Mouse (Mus musculus): ENCODE data around the gene Polr2f. TPM values are rescaled to one million over a fixed set of nuclear protein-coding genes. Genes with fewer than 3 reads are reported as not detected.

The Polr2f gene
- total and polyA plus RNA-seq, 3 experiments, result 423 to 510 TPM; not detected in 1

DNA sequence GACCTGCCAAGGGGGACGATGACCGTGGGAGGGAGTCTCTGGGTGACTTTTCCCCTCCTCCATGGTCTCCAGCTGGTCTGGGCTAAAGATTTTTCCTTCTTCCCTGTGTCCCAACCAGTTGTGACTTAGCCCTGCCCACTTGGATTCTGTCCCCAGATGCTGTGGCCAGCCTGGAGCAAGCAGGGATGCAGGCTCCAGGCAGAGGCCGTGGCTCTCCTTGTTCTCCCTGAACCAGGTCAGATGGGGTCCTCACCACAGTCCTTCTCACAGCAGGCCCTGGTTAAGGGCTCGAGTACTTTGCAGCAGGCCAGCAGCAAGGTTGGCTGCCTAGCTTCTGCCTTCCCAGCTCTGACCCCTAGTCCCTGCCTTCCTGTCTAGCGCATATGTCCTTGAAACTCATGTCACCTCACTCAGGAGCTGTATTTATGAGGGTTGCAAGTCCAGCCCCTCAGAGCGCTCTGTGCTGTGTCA is 7.6 kb upstream of the Polr2f start:
- Histone ChIP-seq H3K36me3 (ENCODE audit: control insufficient read depth in 1 of 2, insufficient read depth in 2 of 2, low read length in 2 of 2) (no peaks in the 10 kb centered on the region), H3K79me2 (ENCODE audit: control insufficient read depth, insufficient read depth, low read length, poor library complexity) (no peaks in the 10 kb centered on the region)

DNA sequence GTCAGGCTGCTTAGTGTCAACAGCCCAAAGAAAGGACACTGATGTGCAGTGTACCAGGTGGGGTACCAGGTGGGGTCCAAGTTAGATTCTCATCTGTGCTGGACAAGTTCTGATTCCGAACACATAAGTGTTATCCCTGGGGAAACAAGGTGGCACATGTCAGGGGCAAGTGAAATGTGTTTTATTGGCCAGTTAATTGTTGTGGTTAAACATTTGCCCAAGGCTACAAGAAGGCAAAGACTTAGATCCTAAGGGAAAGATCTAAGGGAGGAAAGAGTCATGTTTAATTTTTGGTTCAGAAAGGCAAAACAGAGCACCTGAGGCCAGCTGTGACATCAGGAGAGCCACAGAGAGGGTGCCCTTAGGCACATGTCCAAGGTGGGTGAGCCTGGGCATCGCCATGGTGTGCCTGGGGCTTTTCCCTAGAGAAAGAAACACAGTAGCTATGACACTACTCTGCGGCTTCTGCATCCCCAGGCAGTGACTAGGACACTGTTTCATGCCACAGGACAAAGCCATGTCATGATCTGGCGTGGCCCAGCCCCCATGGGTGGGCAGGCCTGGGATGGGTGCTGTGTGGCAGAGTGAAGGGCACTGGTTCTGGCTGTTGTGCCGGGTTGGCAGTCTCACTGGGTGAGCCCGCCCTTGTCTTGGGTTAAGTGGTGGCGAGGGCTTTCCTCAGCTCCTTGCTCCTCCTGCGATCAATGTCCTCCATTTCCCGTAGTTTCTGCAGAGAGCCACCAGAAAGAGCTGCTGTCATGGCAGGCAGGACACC is 6.1 kb upstream of the Polr2f start:
- no peak for DNase-seq (ENCODE audit: low read depth, low spot score)
- Histone ChIP-seq H3K36me3 (ENCODE audit: control insufficient read depth in 1 of 2, insufficient read depth in 2 of 2, low read length in 2 of 2) (no peaks in the 10 kb centered on the region), H3K27me3 (ENCODE audit: control insufficient read depth in 1 of 2, insufficient read depth in 2 of 2, low read length in 2 of 2) (no peaks in the 10 kb centered on the region), H3K27ac (ENCODE audit: control insufficient read depth, low read depth, low read length) (no peak overlapping the region), H3K9me3 (replicated peaks; ENCODE audit: insufficient read depth, low read length) (no peaks in the 10 kb centered on the region), H3K79me2 (ENCODE audit: control insufficient read depth, insufficient read depth, low read length, poor library complexity) (no peaks in the 10 kb centered on the region), H3K4me3 (ENCODE audit: control insufficient read depth in 1 of 2, insufficient read depth in 1 of 2, low read depth in 2 of 2, low read length in 2 of 2) (no peak overlapping the region), H3K9ac (ENCODE audit: control insufficient read depth, low read depth, low read length, poor library complexity, severe bottlenecking) (no peak overlapping the region), H3K4me1 (ENCODE audit: control insufficient read depth in 1 of 2, insufficient read depth in 2 of 2, low read length in 2 of 2) (no peaks in the 10 kb centered on the region)
- no peak for TF ChIP-seq TAL1 (IDR thresholded peaks at IDR 0.05; ENCODE audit: low read length)
- TF ChIP-seq SMC3 (IDR thresholded peaks at IDR 0.05; ENCODE audit: low read depth, low read length), result no peak
- no peak for TF ChIP-seq MEF2A (IDR thresholded peaks at IDR 0.05; ENCODE audit: extremely low read depth, insufficient replicate concordance, low read depth, low read length, poor library complexity, severe bottlenecking)
- no peak for TF ChIP-seq CTCF (IDR thresholded peaks at IDR 0.05 in 2 of 3, conservative IDR thresholded peaks at IDR 0.05 in 1 of 3; ENCODE audit: control insufficient read depth in 1 of 3, insufficient read depth in 1 of 3, low read depth in 2 of 3, low read length in 3 of 3, poor library complexity in 1 of 3, severe bottlenecking in 1 of 3)
- no peak for TF ChIP-seq ZNF384 (IDR thresholded peaks at IDR 0.05; ENCODE audit: low read depth, low read length)
- TF ChIP-seq KAT2A (conservative IDR thresholded peaks at IDR 0.05; ENCODE audit: low read depth, low read length), result no peak
- no peak for TF ChIP-seq GATA1 (IDR thresholded peaks at IDR 0.05; ENCODE audit: low read depth, low read length)
- no peak for TF ChIP-seq POLR2AphosphoS2 (IDR thresholded peaks at IDR 0.05; ENCODE audit: low read length)
- no peak for TF ChIP-seq CHD2 (IDR thresholded peaks at IDR 0.05; ENCODE audit: low read length)
- no peak for TF ChIP-seq USF1 (IDR thresholded peaks at IDR 0.05; ENCODE audit: low read depth, low read length)
- no peak for TF ChIP-seq SIN3A (IDR thresholded peaks at IDR 0.05; ENCODE audit: low read length)
- no peak for TF ChIP-seq E2F4 (IDR thresholded peaks at IDR 0.05; ENCODE audit: borderline replicate concordance, low read depth, low read length)
- TF ChIP-seq HCFC1 (IDR thresholded peaks at IDR 0.05; ENCODE audit: low read depth, low read length), result no peak
- no peak for TF ChIP-seq NELFE (IDR thresholded peaks at IDR 0.05; ENCODE audit: low read depth, low read length)
- no peak for TF ChIP-seq ETS1 (IDR thresholded peaks at IDR 0.05; ENCODE audit: low read depth, low read length)
- no peak for TF ChIP-seq RAD21 (IDR thresholded peaks at IDR 0.05; ENCODE audit: low read depth, low read length)
- no peak for TF ChIP-seq MXI1 (IDR thresholded peaks at IDR 0.05; ENCODE audit: low read depth, low read length)
- TF ChIP-seq RCOR1 (IDR thresholded peaks at IDR 0.05; ENCODE audit: low read depth, low read length), result no peak
- TF ChIP-seq NRF1 (IDR thresholded peaks at IDR 0.05; ENCODE audit: insufficient read depth, low read depth, low read length, poor library complexity, severe bottlenecking), result no peak
- TF ChIP-seq USF2 (IDR thresholded peaks at IDR 0.05; ENCODE audit: borderline replicate concordance in 1 of 2, insufficient read depth in 1 of 2, low read depth in 1 of 2, low read length in 2 of 2), result no peak

More for the DNA sequence above, 7.6 kb upstream of the Polr2f start:
- H3K9me3 ChIP-seq (replicated peaks; ENCODE audit: insufficient read depth, low read length), result no peaks in the 10 kb centered on the region
- no peak for DNase-seq (ENCODE audit: low read depth, low spot score)
- no peak overlapping the region for H3K4me3 ChIP-seq (ENCODE audit: control insufficient read depth in 1 of 2, insufficient read depth in 1 of 2, low read depth in 2 of 2, low read length in 2 of 2)
- no peaks in the 10 kb centered on the region for H3K4me1 ChIP-seq (ENCODE audit: control insufficient read depth in 1 of 2, insufficient read depth in 2 of 2, low read length in 2 of 2)
- no peak overlapping the region for H3K9ac ChIP-seq (ENCODE audit: control insufficient read depth, low read depth, low read length, poor library complexity, severe bottlenecking)
- TF ChIP-seq MYB (IDR thresholded peaks at IDR 0.05; ENCODE audit: low read depth, low read length), result no peak
- no peak for TF ChIP-seq NRF1 (IDR thresholded peaks at IDR 0.05; ENCODE audit: insufficient read depth, low read depth, low read length, poor library complexity, severe bottlenecking)
- TF ChIP-seq GABPA (IDR thresholded peaks at IDR 0.05; ENCODE audit: low read depth, low read length), result no peak
- TF ChIP-seq CTCF (IDR thresholded peaks at IDR 0.05 in 2 of 3, conservative IDR thresholded peaks at IDR 0.05 in 1 of 3; ENCODE audit: control insufficient read depth in 1 of 3, insufficient read depth in 1 of 3, low read depth in 2 of 3, low read length in 3 of 3, poor library complexity in 1 of 3, severe bottlenecking in 1 of 3), result no peak
- TF ChIP-seq MXI1 (IDR thresholded peaks at IDR 0.05; ENCODE audit: low read depth, low read length), result no peak
- no peak for TF ChIP-seq TCF12 (IDR thresholded peaks at IDR 0.05; ENCODE audit: low read depth, low read length)
- no peak for TF ChIP-seq ZKSCAN1 (IDR thresholded peaks at IDR 0.05; ENCODE audit: low read depth, low read length)
- H3K27ac ChIP-seq (ENCODE audit: control insufficient read depth, low read depth, low read length), result no peak overlapping the region
- no peaks in the 10 kb centered on the region for H3K27me3 ChIP-seq (ENCODE audit: control insufficient read depth in 1 of 2, insufficient read depth in 2 of 2, low read length in 2 of 2)
